Mouse (Mus musculus) liver, postnatal 0 days (tissue): ENCODE results near the gene Eif4g3. TPM values are rescaled to one million over a fixed set of nuclear protein-coding genes. Genes with fewer than 3 reads are reported as not detected.

Experiments
- ATAC-seq: fragments of 200-750 bp; cut with Nextera tagmentation; 2 replicates; pipeline ENCODE4 v1.8.0; 2017; ENCODE audit warnings: mild to moderate bottlenecking, moderate library complexity
- DNase-seq: peaks from one replicate; pipeline ENCODE4 v3.0.0-alpha.2; 2016
- H3K27ac ChIP-seq: fragments of 300-500 bp; sonication (generic); 2 replicates; pipeline ENCODE4 v1.5.1; 2014; ENCODE audit warnings: antibody characterized with exemption, moderate library complexity, mild to moderate bottlenecking, low read depth
- H3K27me3 ChIP-seq: fragments of 300-500 bp; sonication (generic); 2 replicates; pipeline ENCODE4 v1.6.1; 2014; ENCODE audit warnings: low read length, control low read depth, mixed read lengths; ENCODE audit not compliant: insufficient read depth
- H3K36me3 ChIP-seq: fragments of 300-500 bp; sonication (generic); replicated peaks from 2 replicates; pipeline ENCODE4 v1.6.1; 2014; ENCODE audit warnings: mild to moderate bottlenecking, control low read depth, low read length, moderate library complexity, mixed read lengths; ENCODE audit not compliant: insufficient read depth
- H3K4me1 ChIP-seq: fragments of 300-500 bp; sonication (generic); 2 replicates; pipeline ENCODE4 v1.6.1; 2014; ENCODE audit warnings: antibody characterized with exemption, mild to moderate bottlenecking, control low read depth; ENCODE audit not compliant: insufficient read depth
- H3K4me2 ChIP-seq: fragments of 300-500 bp; sonication (generic); 2 replicates; pipeline ENCODE4 v1.6.1; 2014; ENCODE audit warnings: low read depth, mild to moderate bottlenecking, low read length, moderate library complexity, mixed read lengths
- H3K4me3 ChIP-seq: fragments of 300-500 bp; sonication (generic); 2 replicates; pipeline ENCODE4 v1.5.1; 2014; ENCODE audit warnings: low read depth, low read length
- H3K9ac ChIP-seq: fragments of 300-500 bp; sonication (generic); replicated peaks from 2 replicates; pipeline ENCODE4 v1.6.1; 2014; ENCODE audit warnings: mild to moderate bottlenecking, moderate library complexity
- H3K9me3 ChIP-seq: fragments of 300-500 bp; sonication (generic); 2 replicates; pipeline ENCODE4 v1.6.1; 2016; ENCODE audit warnings: mild to moderate bottlenecking, control low read depth, low read length, mixed read lengths
- CTCF ChIP-seq: sonication (generic); IDR thresholded peaks from 2 replicates; pipeline ENCODE4 v1.5.1; 2016; ENCODE audit warnings: antibody characterized with exemption, low read depth
- EP300 ChIP-seq: IDR thresholded peaks from 2 replicates; pipeline ENCODE4 v1.6.1; 2016; ENCODE audit warnings: antibody characterized with exemption, low read depth, mild to moderate bottlenecking
- WGBS: fragments of 180-500 bp; shearing (Covaris S2); extraction: QIAGEN DNeasy Blood & Tissue Kit; methylation state at CpG from one replicate; pipeline ENCODE4 v1.1.7; 2014; ENCODE audit not compliant: insufficient replicate concordance; 5-methylcytosine and 5-hydroxymethylcytosine counted together
- polyA plus RNA-seq: library from polyadenylated mRNA; unstranded; fragments of >200 nt; fragmentation: Nextera tagmentation; extraction: Ambion mirVana; gene quantifications from 2 replicates; pipeline ENCODE4 v1.2.1, GENCODE M21; 2015

Gene Eif4g3
- polyA plus RNA-seq, 1 experiment from 2014 or later: 5.8 TPM

DNA sequence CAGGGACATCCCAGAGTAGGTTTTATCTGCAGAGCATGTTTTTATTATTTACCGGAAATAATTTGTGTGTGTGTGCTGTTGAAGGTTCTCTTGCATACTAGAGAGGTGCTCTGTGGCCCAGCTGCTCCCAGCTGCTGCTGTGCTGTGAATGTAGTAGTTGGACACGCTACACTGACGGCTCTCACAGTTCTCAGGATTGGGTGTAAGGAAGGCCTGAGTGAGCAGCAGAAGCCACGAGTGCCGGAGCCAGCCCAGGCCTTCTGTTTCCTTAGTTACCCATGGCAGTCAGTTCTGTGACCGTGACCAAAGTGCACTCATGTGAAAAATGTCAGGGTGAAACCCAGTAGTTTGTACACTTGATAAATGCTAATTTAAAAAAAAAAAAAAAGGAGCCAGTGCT lies 25.2 kb downstream of the Eif4g3 start:
- Histone ChIP-seq H3K9ac (no peak overlapping the region), H3K4me3 (no peak overlapping the region), H3K9me3 (no peaks in the 10 kb centered on the region), H3K4me2 (no peak overlapping the region), H3K36me3 (peaks cover 26% of the 10 kb centered on the region), H3K27me3 (no peaks in the 10 kb centered on the region), H3K27ac (no peak overlapping the region), H3K4me1 (no peaks in the 10 kb centered on the region)
- 67% methylated on average over 6 of the region's 6 CpGs for WGBS
- TF ChIP-seq CTCF (no peak), EP300 (no peak)
- ATAC-seq (no peak), DNase-seq (no peak)

DNA sequence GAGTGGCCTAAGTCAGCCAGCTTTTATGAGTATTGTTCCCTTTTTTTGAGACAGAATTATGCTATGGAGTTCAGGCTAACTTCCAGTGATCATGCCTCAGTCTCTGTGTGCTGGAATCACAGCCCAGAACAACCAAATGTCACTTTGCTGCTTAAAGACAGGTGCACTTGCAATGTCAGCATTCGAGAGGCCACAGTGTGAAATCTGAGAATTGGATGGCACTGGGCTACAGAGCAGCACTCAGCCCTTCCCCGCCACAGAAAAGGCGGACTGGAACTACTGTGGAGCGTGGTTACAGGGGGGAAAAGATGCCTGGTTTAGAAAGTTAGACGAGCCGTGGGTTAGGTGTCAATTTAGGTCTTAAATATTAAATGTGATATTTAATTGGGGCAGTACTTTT lies 27.4 kb downstream of the Eif4g3 start:
- Histone ChIP-seq H3K27ac (no peak overlapping the region), H3K4me2 (no peak overlapping the region), H3K36me3 (peaks cover 19% of the 10 kb centered on the region), H3K4me3 (no peak overlapping the region), H3K27me3 (no peaks in the 10 kb centered on the region), H3K9me3 (no peaks in the 10 kb centered on the region), H3K9ac (no peak overlapping the region), H3K4me1 (peaks cover 6% of the 10 kb centered on the region; the same call in 1 of the 2 replicates)
- TF ChIP-seq EP300 (no peak), CTCF (no peak)
- DNase-seq (no peak), ATAC-seq (no peak)
- WGBS: 79% methylated on average over 6 of the region's 6 CpGs

DNA sequence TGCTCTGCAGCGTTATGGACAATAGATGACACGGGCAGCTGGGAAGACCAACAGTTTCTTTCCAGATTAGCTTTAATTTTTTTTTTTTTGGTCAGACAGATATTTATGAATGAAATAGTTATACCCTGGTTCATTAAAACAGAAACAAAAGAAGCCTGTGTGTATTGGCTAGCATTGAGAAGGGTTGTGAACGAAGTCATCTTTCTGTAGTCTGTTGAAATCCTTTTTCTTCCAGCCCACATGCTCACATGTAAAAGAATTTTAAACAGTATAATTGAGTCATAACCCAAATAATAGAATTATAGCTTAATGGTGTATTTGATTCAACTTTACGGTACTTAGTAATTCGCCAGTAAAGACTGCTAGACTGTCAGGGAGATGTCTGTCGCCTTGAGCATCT lies 28.8 kb downstream of the Eif4g3 start:
- ATAC-seq (no peak), DNase-seq (no peak)
- H3K4me2 ChIP-seq: no peak overlapping the region
- WGBS: 86% methylated on average over 6 of the region's 6 CpGs
- no peak overlapping the region for H3K9ac ChIP-seq
- TF ChIP-seq EP300 (no peak), CTCF (no peak)
- no peaks in the 10 kb centered on the region for H3K9me3 ChIP-seq
- no peak overlapping the region for H3K4me3 ChIP-seq
- peaks cover 15% of the 10 kb centered on the region for H3K36me3 ChIP-seq
- H3K4me1 ChIP-seq: peaks cover 6% of the 10 kb centered on the region; the same call in 1 of the 2 replicates
- H3K27me3 ChIP-seq: no peaks in the 10 kb centered on the region
- H3K27ac ChIP-seq: no peak overlapping the region

GRCm38 (mm10) chr4:138022761-138023160 lies 29.9 kb downstream of the Eif4g3 start:
- peaks cover 6% of the 10 kb centered on the region; the same call in 1 of the 2 replicates for H3K4me1 ChIP-seq
- H3K4me3 ChIP-seq: no peak overlapping the region
- DNase-seq: no peak
- no peak for TF ChIP-seq EP300
- no peak for TF ChIP-seq CTCF
- no peaks in the 10 kb centered on the region for H3K27me3 ChIP-seq
- no peaks in the 10 kb centered on the region for H3K9me3 ChIP-seq
- no peak for ATAC-seq
- peaks cover 16% of the 10 kb centered on the region for H3K36me3 ChIP-seq
- 76% methylated on average over 2 of the region's 2 CpGs for WGBS
- H3K9ac ChIP-seq: no peak overlapping the region
- no peak overlapping the region for H3K4me2 ChIP-seq
- H3K27ac ChIP-seq: no peak overlapping the region

DNA sequence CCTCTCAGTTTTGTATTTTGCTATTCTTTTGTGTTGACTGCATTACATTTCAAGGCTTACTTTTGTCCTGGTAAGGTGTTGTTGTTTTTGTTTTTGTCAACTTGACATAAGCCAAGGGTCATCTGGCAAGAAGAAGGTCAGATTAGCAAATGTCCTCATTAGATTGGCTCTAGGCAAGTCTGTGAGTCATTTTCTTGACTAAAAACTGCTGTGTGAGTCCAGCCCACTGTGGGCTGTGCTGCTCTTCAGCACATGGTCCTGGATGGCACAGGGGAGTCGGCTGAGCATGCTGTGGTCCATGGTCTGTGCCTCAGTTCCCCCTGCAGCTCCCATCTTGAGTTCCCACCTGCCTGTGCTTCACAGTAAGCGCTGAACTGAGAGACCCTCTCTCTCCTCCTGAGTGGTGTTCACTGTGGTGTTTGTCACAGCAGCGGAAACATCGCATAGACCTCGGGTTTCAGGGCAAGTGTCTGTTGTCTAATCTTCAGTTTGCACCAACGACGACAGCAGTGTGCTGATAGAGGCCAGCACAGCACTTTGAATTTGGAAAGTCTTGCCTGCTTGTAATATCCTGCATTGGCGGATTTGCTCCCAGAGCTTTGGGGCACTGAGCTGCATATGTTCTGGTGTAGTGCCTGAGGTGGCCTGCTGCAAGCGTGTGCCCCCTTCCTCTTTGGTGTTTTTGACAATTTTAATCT lies 30.7 kb downstream of the Eif4g3 start:
- DNase-seq: no peak

GRCm38 (mm10) chr4:138029168-138029567 lies 36.3 kb downstream of the Eif4g3 start:
- Histone ChIP-seq H3K36me3 (peaks cover 25% of the 10 kb centered on the region), H3K27me3 (no peaks in the 10 kb centered on the region), H3K9me3 (no peaks in the 10 kb centered on the region), H3K4me3 (no peak overlapping the region), H3K4me2 (no peak overlapping the region), H3K27ac (no peak overlapping the region), H3K4me1 (peaks cover 4% of the 10 kb centered on the region; the same call in 1 of the 2 replicates), H3K9ac (no peak overlapping the region)
- ATAC-seq (no peak), DNase-seq (no peak)
- no peak for TF ChIP-seq EP300
- 88% methylated on average over 6 of the region's 6 CpGs for WGBS

More for the DNA sequence above, 30.7 kb downstream of the Eif4g3 start:
- TF ChIP-seq EP300 (no peak), CTCF (no peak)
- Histone ChIP-seq H3K27me3 (no peaks in the 10 kb centered on the region), H3K4me2 (no peak overlapping the region), H3K27ac (no peak overlapping the region), H3K4me1 (peaks cover 6% of the 10 kb centered on the region; the same call in 1 of the 2 replicates), H3K9me3 (no peaks in the 10 kb centered on the region), H3K9ac (no peak overlapping the region), H3K36me3 (peaks cover 18% of the 10 kb centered on the region), H3K4me3 (no peak overlapping the region)
- 58% methylated on average over 9 of the region's 9 CpGs for WGBS
- ATAC-seq: no peak

DNA sequence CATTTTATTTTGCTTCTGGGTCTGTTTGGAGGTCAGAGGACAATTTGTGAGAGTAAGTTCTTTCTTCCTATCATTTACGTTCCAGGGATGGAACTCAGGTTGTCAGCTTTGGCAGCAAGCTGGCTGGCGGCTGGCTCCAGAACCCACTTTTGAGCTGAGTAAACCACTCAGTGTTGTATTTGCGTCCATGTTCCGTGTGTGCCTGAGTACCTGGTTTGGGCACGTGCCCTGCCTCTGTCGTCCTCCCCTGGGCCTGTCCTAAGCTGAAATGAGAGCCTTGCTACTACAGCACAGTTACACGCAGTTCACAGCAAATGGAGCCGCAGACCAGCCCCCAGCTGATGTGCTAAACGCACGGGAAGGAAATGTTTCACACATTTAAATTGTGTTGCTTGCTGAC lies 39.0 kb downstream of the Eif4g3 start:
- DNase-seq (no peak), ATAC-seq (no peak)
- peaks cover 17% of the 10 kb centered on the region for H3K36me3 ChIP-seq
- no peak for TF ChIP-seq CTCF
- TF ChIP-seq EP300: no peak
- H3K9ac ChIP-seq: no peak overlapping the region
- 74% methylated on average over 10 of the region's 10 CpGs for WGBS
- no peaks in the 10 kb centered on the region for H3K4me1 ChIP-seq
- no peak overlapping the region for H3K4me2 ChIP-seq
- no peaks in the 10 kb centered on the region for H3K27me3 ChIP-seq
- H3K4me3 ChIP-seq: no peak overlapping the region
- no peak overlapping the region for H3K27ac ChIP-seq
- no peaks in the 10 kb centered on the region for H3K9me3 ChIP-seq
